13 mouse cellular contexts compared by ENCODE assay signal in the genomic region with DNA sequence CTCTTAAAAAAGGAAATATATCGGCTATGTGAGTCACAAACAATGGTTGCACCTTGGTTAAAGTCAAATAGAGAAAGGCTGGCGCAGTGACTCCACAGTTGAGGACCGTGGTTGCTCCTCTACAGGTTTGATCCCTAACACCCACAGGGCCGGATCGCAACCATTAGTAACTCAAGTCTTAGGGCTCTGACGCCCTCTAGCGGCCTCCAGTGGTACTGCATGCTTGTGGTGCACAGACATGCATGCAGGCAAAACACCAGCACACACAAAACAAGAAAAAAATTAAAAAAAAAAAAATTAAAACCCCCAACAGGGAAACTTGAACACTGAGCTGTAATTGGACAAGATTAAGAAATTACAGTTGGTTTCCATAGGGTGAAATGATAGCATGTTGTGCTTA.
DNase-seq lines count a peak whose midpoint lies in the region; TF ChIP-seq lines count a peak whose summit lies in the region.
"Had no signal": no experiment of that assay in that cellular context is flagged by ENCODE, and none has a peak within 500 bp of the region (broad histone marks: within the 10 kb centered on the region; RNA-seq: fewer than 3 reads in every experiment).

No protein-coding gene starts in this region.

- no peak overlapping the region for H3K27ac ChIP-seq in layer of hippocampus, adult 2 months
- H3K27ac ChIP-seq: forebrain, embryonic 13.5 days; hindbrain, embryonic 12.5 days; limb, embryonic 10.5 days; macrophage; stomach, embryonic 15.5 days had no signal

- no peak overlapping the region for H3K4me3 ChIP-seq in layer of hippocampus, adult 2 months
- H3K4me3 ChIP-seq in E14TG2a.4 (replicated peaks; ENCODE audit: low read length) = no peak overlapping the region
- H3K4me3 ChIP-seq: forebrain, embryonic 13.5 days; hindbrain, embryonic 12.5 days; limb, embryonic 10.5 days; stomach, embryonic 15.5 days had no signal

- peaks cover 12% of the 10 kb centered on the region; the same call in 1 of the 2 replicates for H3K4me1 ChIP-seq in E14TG2a.4 (replicated peaks; ENCODE audit: low read depth, low read length)
- H3K4me1 ChIP-seq: forebrain, embryonic 13.5 days; stomach, embryonic 15.5 days had no signal

- peaks cover 40% of the 10 kb centered on the region for H3K27me3 ChIP-seq in E14TG2a.4 (ENCODE audit: insufficient read depth, low read length)

- no peaks in the 10 kb centered on the region for H3K9me3 ChIP-seq in E14TG2a.4 (ENCODE audit: low read length)
- H3K9me3 ChIP-seq: forebrain, embryonic 13.5 days; hindbrain, embryonic 12.5 days; limb, embryonic 10.5 days; stomach, embryonic 15.5 days had no signal

- no peaks in the 10 kb centered on the region for H3K36me3 ChIP-seq in E14TG2a.4 (ENCODE audit: insufficient read depth, low read length)
- H3K36me3 ChIP-seq: hindbrain, embryonic 12.5 days; limb, embryonic 10.5 days; stomach, embryonic 15.5 days had no signal

- peak; percentile 70 for TF ChIP-seq CTCF in layer of hippocampus, adult 2 months (conservative IDR thresholded peaks at IDR 0.05)
- peak; percentile 91 for TF ChIP-seq CTCF in E14TG2a.4 (conservative IDR thresholded peaks at IDR 0.05; ENCODE audit: low read length)

- DNase-seq in layer of hippocampus, adult 2 months (ENCODE audit: low spot score in 2 of 2) = no peak
- DNase-seq in layer of hippocampus, adult 8-10 months (ENCODE audit: low spot score in 2 of 2) = no peak
- peak; percentile 41 for DNase-seq in A20 (ENCODE audit: low read depth, low spot score)
- DNase-seq in c-Kit-positive CD71-positive TER-119-positive erythroid progenitor cells, embryonic 14.5 days (ENCODE audit: low spot score) = peak; percentile 10
- DNase-seq in urinary bladder, adult 18-20 months (ENCODE audit: low spot score in 2 of 2) = no peak
- no peak for DNase-seq in adrenal gland, postnatal 36 days
- DNase-seq: kidney, postnatal 4 days had no signal

Comparison
In these comparisons a context has a peak if more than half of its experiments do, and no peak if none do; other contexts are left out.
1. DNase-seq: peak in A20 (single experiment) and c-Kit-positive CD71-positive TER-119-positive erythroid progenitor cells, embryonic 14.5 days (single experiment); none in layer of hippocampus, adult 2 months (0 of 2), layer of hippocampus, adult 8-10 months (0 of 2), urinary bladder, adult 18-20 months (0 of 2) and adrenal gland, postnatal 36 days (0 of 2).